Mouse (Mus musculus) stomach, postnatal 0 days (tissue): ENCODE measurements around the gene Syt15.

Experiments
- CTCF ChIP-seq: IDR thresholded peaks from 2 replicates; pipeline ENCODE4 v1.5.1; 2016; ENCODE audit warnings: antibody characterized with exemption, low read depth, mild to moderate bottlenecking, moderate library complexity
- EP300 ChIP-seq: optimal IDR thresholded peaks from 2 replicates; pipeline ENCODE3; 2016; ENCODE audit warnings: antibody characterized with exemption

DNA sequence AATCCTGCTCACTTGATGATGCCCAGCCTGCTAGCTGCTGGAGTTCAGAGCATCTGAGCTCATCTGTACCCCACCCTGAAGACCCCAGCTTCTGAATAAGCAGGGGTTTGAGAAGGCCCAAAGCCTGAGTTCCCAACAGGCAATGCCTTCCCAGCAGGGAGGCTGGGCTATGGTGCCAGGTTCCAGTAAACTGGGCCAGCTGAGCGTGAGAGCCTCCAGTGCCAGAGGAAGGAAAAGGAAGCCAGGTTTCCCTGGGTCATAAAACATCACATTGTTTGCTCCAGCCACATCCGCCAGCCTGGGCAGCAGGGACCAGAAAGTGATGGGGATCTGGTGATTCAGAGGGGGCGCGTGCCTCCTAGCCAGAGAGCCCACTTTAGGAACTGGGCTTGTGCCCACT lies 7.2 kb downstream of the Syt15 start:
- TF ChIP-seq CTCF: no peak
- TF ChIP-seq EP300: no peak
